Mouse (Mus musculus) liver, adult 2 months (tissue): ENCODE data around the gene Tmem208.

Experiments
- CTCF ChIP-seq: fragments of 200-500 bp; IDR thresholded peaks from 2 replicates; pipeline ENCODE4 v1.5.1; 2011; ENCODE audit warnings: low read depth, low read length, control low read depth
- POLR2A ChIP-seq: fragments of 200-500 bp; IDR thresholded peaks from 2 replicates; pipeline ENCODE4 v1.6.1; 2011; ENCODE audit warnings: low read length, control low read depth; ENCODE audit not compliant: insufficient read depth; ENCODE audit errors: extremely low read depth

- TF ChIP-seq CTCF = no peak
- TF ChIP-seq POLR2A = no peak
Observed at GRCm38 (mm10) chr8:105298351-105299252, 27.6 kb upstream of the Tmem208 start.
